Mouse (Mus musculus): ENCODE data around the gene Rtn1. TPM values are rescaled to one million over a fixed set of nuclear protein-coding genes. Genes with fewer than 3 reads are reported as not detected.

Rtn1 gene
- polyA plus RNA-seq, 1 experiment, result not detected

- TF ChIP-seq TCF12 (IDR thresholded peaks at IDR 0.05; ENCODE audit: insufficient read depth, poor library complexity, severe bottlenecking) (no peak), POLR2AphosphoS2 (IDR thresholded peaks at IDR 0.05; ENCODE audit: insufficient read length, low read depth) (no peak), MYOD1 (IDR thresholded peaks at IDR 0.05; ENCODE audit: control insufficient read depth in 1 of 3, insufficient read length in 2 of 3, low read depth in 2 of 3) (no peak), MAX (IDR thresholded peaks at IDR 0.05; ENCODE audit: low read depth) (no peak), SRF (IDR thresholded peaks at IDR 0.05; ENCODE audit: control insufficient read depth, insufficient read length, low read depth) (no peak), E2F4 (IDR thresholded peaks at IDR 0.05; ENCODE audit: insufficient read depth) (no peak)
- H3K36me3 ChIP-seq (ENCODE audit: control insufficient read depth, insufficient read depth), result no peaks in the 10 kb centered on the region
- H3K4me3 ChIP-seq, result no peak overlapping the region
- H3ac ChIP-seq (ENCODE audit: control insufficient read depth, insufficient read length), result no peak overlapping the region
- H3K27me3 ChIP-seq (ENCODE audit: control insufficient read depth, insufficient read depth, insufficient read length), result peaks cover 12% of the 10 kb centered on the region
- H3K4me2 ChIP-seq (ENCODE audit: low read depth), result no peak overlapping the region
- no peaks in the 10 kb centered on the region for H3K79me2 ChIP-seq (ENCODE audit: control insufficient read depth, insufficient read depth)
These were observed 155.8 kb downstream of the Rtn1 start for GRCm38 (mm10) chr12:72253040-72253439.

- Histone ChIP-seq H3K36me3 (ENCODE audit: control insufficient read depth, insufficient read depth) (no peaks in the 10 kb centered on the region), H3K27me3 (ENCODE audit: control insufficient read depth, insufficient read depth, insufficient read length) (peaks cover 12% of the 10 kb centered on the region), H3K4me2 (ENCODE audit: low read depth) (no peak overlapping the region), H3ac (ENCODE audit: control insufficient read depth, insufficient read length) (no peak overlapping the region), H3K79me2 (ENCODE audit: control insufficient read depth, insufficient read depth) (no peaks in the 10 kb centered on the region), H3K4me3 (no peak overlapping the region)
- TF ChIP-seq MAX (IDR thresholded peaks at IDR 0.05; ENCODE audit: low read depth) (no peak), MYOD1 (IDR thresholded peaks at IDR 0.05; ENCODE audit: control insufficient read depth in 1 of 3, insufficient read length in 2 of 3, low read depth in 2 of 3) (no peak), REST (IDR thresholded peaks at IDR 0.05; ENCODE audit: insufficient read depth, insufficient read length) (no peak), POLR2A (IDR thresholded peaks at IDR 0.05; ENCODE audit: insufficient read length, low read depth) (no peak), CEBPB (IDR thresholded peaks at IDR 0.05; ENCODE audit: insufficient read depth, poor library complexity, severe bottlenecking) (no peak)
These were observed 156.9 kb downstream of the Rtn1 start for GRCm38 (mm10) chr12:72251890-72252445.

- no peak overlapping the region for H3K4me2 ChIP-seq (ENCODE audit: low read depth)
- peaks cover under 1% of the 10 kb centered on the region for H3K27me3 ChIP-seq (ENCODE audit: control insufficient read depth, insufficient read depth, insufficient read length)
- no peaks in the 10 kb centered on the region for H3K36me3 ChIP-seq (ENCODE audit: control insufficient read depth, insufficient read depth)
- no peaks in the 10 kb centered on the region for H3K79me2 ChIP-seq (ENCODE audit: control insufficient read depth, insufficient read depth)
- H3K4me3 ChIP-seq, result no peak overlapping the region
- no peak for TF ChIP-seq MYOD1 (IDR thresholded peaks at IDR 0.05; ENCODE audit: control insufficient read depth in 1 of 3, insufficient read length in 2 of 3, low read depth in 2 of 3)
- TF ChIP-seq SRF (IDR thresholded peaks at IDR 0.05; ENCODE audit: control insufficient read depth, insufficient read length, low read depth), result no peak
- no peak for TF ChIP-seq POLR2AphosphoS2 (IDR thresholded peaks at IDR 0.05; ENCODE audit: insufficient read length, low read depth)
- no peak for TF ChIP-seq TCF12 (IDR thresholded peaks at IDR 0.05; ENCODE audit: insufficient read depth, poor library complexity, severe bottlenecking)
- TF ChIP-seq REST (IDR thresholded peaks at IDR 0.05; ENCODE audit: insufficient read depth, insufficient read length), result no peak
- no peak for TF ChIP-seq MAX (IDR thresholded peaks at IDR 0.05; ENCODE audit: low read depth)
- no peak for TF ChIP-seq POLR2A (IDR thresholded peaks at IDR 0.05; ENCODE audit: insufficient read length, low read depth)
- no peak for TF ChIP-seq USF1 (IDR thresholded peaks at IDR 0.05; ENCODE audit: low read depth)
- no peak for TF ChIP-seq E2F4 (IDR thresholded peaks at IDR 0.05; ENCODE audit: insufficient read depth)
- TF ChIP-seq TCF3 (IDR thresholded peaks at IDR 0.05; ENCODE audit: insufficient read length, low read depth), result no peak
- TF ChIP-seq CEBPB (IDR thresholded peaks at IDR 0.05; ENCODE audit: insufficient read depth, poor library complexity, severe bottlenecking), result no peak
- no peak for TF ChIP-seq MYOG (IDR thresholded peaks at IDR 0.05; ENCODE audit: control insufficient read depth in 1 of 3, insufficient read depth in 1 of 3, insufficient read length in 2 of 3, low read depth in 2 of 3)
- no peak overlapping the region for H3ac ChIP-seq (ENCODE audit: control insufficient read depth, insufficient read length)
These were observed 163.9 kb downstream of the Rtn1 start for GRCm38 (mm10) chr12:72244951-72245350.

GRCm38 (mm10) chr12:72242807-72243206, 166.0 kb downstream of the Rtn1 start:
- Histone ChIP-seq H3K4me2 (ENCODE audit: low read depth) (no peak overlapping the region), H3K36me3 (ENCODE audit: control insufficient read depth, insufficient read depth) (no peaks in the 10 kb centered on the region), H3K4me3 (no peak overlapping the region), H3K79me2 (ENCODE audit: control insufficient read depth, insufficient read depth) (no peaks in the 10 kb centered on the region), H3ac (ENCODE audit: control insufficient read depth, insufficient read length) (no peak overlapping the region), H3K27me3 (ENCODE audit: control insufficient read depth, insufficient read depth, insufficient read length) (peaks cover 16% of the 10 kb centered on the region)
- TF ChIP-seq TCF12 (IDR thresholded peaks at IDR 0.05; ENCODE audit: insufficient read depth, poor library complexity, severe bottlenecking) (no peak), POLR2AphosphoS2 (IDR thresholded peaks at IDR 0.05; ENCODE audit: insufficient read length, low read depth) (no peak), USF1 (IDR thresholded peaks at IDR 0.05; ENCODE audit: low read depth) (no peak), REST (IDR thresholded peaks at IDR 0.05; ENCODE audit: insufficient read depth, insufficient read length) (no peak), TCF3 (IDR thresholded peaks at IDR 0.05; ENCODE audit: insufficient read length, low read depth) (no peak), CEBPB (IDR thresholded peaks at IDR 0.05; ENCODE audit: insufficient read depth, poor library complexity, severe bottlenecking) (no peak), MYOG (IDR thresholded peaks at IDR 0.05; ENCODE audit: control insufficient read depth in 1 of 3, insufficient read depth in 1 of 3, insufficient read length in 2 of 3, low read depth in 2 of 3) (no peak), E2F4 (IDR thresholded peaks at IDR 0.05; ENCODE audit: insufficient read depth) (no peak), SRF (IDR thresholded peaks at IDR 0.05; ENCODE audit: control insufficient read depth, insufficient read length, low read depth) (no peak), MYOD1 (IDR thresholded peaks at IDR 0.05; ENCODE audit: control insufficient read depth in 1 of 3, insufficient read length in 2 of 3, low read depth in 2 of 3) (no peak), POLR2A (IDR thresholded peaks at IDR 0.05; ENCODE audit: insufficient read length, low read depth) (no peak), MAX (IDR thresholded peaks at IDR 0.05; ENCODE audit: low read depth) (no peak)

- H3ac ChIP-seq (ENCODE audit: control insufficient read depth, insufficient read length), result no peak overlapping the region
- TF ChIP-seq MYOG (IDR thresholded peaks at IDR 0.05; ENCODE audit: control insufficient read depth in 1 of 3, insufficient read depth in 1 of 3, insufficient read length in 2 of 3, low read depth in 2 of 3) (no peak), POLR2AphosphoS2 (IDR thresholded peaks at IDR 0.05; ENCODE audit: insufficient read length, low read depth) (no peak), CEBPB (IDR thresholded peaks at IDR 0.05; ENCODE audit: insufficient read depth, poor library complexity, severe bottlenecking) (no peak), REST (IDR thresholded peaks at IDR 0.05; ENCODE audit: insufficient read depth, insufficient read length) (no peak), USF1 (IDR thresholded peaks at IDR 0.05; ENCODE audit: low read depth) (no peak), TCF3 (IDR thresholded peaks at IDR 0.05; ENCODE audit: insufficient read length, low read depth) (no peak), SRF (IDR thresholded peaks at IDR 0.05; ENCODE audit: control insufficient read depth, insufficient read length, low read depth) (no peak), POLR2A (IDR thresholded peaks at IDR 0.05; ENCODE audit: insufficient read length, low read depth) (no peak), TCF12 (IDR thresholded peaks at IDR 0.05; ENCODE audit: insufficient read depth, poor library complexity, severe bottlenecking) (no peak), E2F4 (IDR thresholded peaks at IDR 0.05; ENCODE audit: insufficient read depth) (no peak), MYOD1 (IDR thresholded peaks at IDR 0.05; ENCODE audit: control insufficient read depth in 1 of 3, insufficient read length in 2 of 3, low read depth in 2 of 3) (no peak), MAX (IDR thresholded peaks at IDR 0.05; ENCODE audit: low read depth) (no peak)
- no peaks in the 10 kb centered on the region for H3K79me2 ChIP-seq (ENCODE audit: control insufficient read depth, insufficient read depth)
- peaks cover 36% of the 10 kb centered on the region for H3K27me3 ChIP-seq (ENCODE audit: control insufficient read depth, insufficient read depth, insufficient read length)
- H3K4me2 ChIP-seq (ENCODE audit: low read depth), result no peak overlapping the region
- H3K36me3 ChIP-seq (ENCODE audit: control insufficient read depth, insufficient read depth), result no peaks in the 10 kb centered on the region
- H3K4me3 ChIP-seq, result no peak overlapping the region
These were observed 168.3 kb downstream of the Rtn1 start for GRCm38 (mm10) chr12:72240506-72240905.

All from myocyte (in vitro differentiated cells).